11 mouse cellular contexts compared by ENCODE assay signal in the genomic region with DNA sequence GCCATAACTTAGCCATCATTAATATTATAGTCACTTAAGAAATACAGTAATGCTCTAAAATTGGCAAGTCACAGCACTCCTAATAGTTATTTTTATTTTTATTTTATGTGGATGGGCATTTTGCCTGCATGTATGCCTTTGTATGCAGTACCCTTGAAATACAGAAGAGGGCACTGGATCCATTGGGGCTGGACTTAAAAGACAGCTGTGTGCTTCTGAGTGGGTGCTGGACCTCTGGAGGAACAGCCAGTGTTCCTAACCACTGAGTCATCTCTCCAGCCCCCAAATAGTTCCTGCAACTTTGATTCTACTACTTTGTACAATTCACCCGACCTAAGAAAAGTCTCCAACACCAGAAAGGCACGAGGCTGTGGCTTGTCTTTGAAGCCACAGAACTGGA. TPM values are rescaled to one million over a fixed set of nuclear protein-coding genes. Genes with fewer than 3 reads are reported as not detected.
A peak's percentile ranks its signal among the peaks of the same experiment; 100 is the strongest.
DNase-seq lines count a peak whose midpoint lies in the region; ATAC-seq and TF ChIP-seq lines count a peak whose summit lies in the region.
"Had no signal": no experiment of that assay in that cellular context is flagged by ENCODE, and none has a peak within 500 bp of the region (broad histone marks: within the 10 kb centered on the region; RNA-seq: fewer than 3 reads in every experiment).

No protein-coding gene starts in this region.

- WGBS in kidney, embryonic 15.5 days, result 54% methylated on average over 2 of the region's 2 CpGs

- peaks cover 56% of the 10 kb centered on the region for H3K36me3 ChIP-seq in kidney, embryonic 15.5 days
- H3K36me3 ChIP-seq in G1E (replicated peaks), result peaks cover 72% of the 10 kb centered on the region

- peak; percentile 34; the same call in 1 of the 2 replicates for TF ChIP-seq CTCF in G1E (IDR thresholded peaks at IDR 0.05; ENCODE audit: low read depth, low read length)

- no peaks in the 10 kb centered on the region for H3K4me1 ChIP-seq in kidney, embryonic 15.5 days
- H3K4me1 ChIP-seq in G1E (ENCODE audit: insufficient read depth, low read depth, low read length), result peaks cover 21% of the 10 kb centered on the region
- H3K4me1 ChIP-seq: heart, embryonic 15.5 days; limb, embryonic 13.5 days; neural tube, embryonic 12.5 days had no signal

- no peaks in the 10 kb centered on the region for H3K9me3 ChIP-seq in kidney, embryonic 15.5 days (replicated peaks)
- H3K9me3 ChIP-seq in G1E (replicated peaks), result no peaks in the 10 kb centered on the region
- H3K9me3 ChIP-seq: heart, embryonic 15.5 days; limb, embryonic 13.5 days; neural tube, embryonic 12.5 days had no signal

- H3K27ac ChIP-seq in kidney, embryonic 15.5 days, result no peak overlapping the region
- H3K27ac ChIP-seq: heart, embryonic 15.5 days; limb, embryonic 13.5 days; neural tube, embryonic 12.5 days had no signal

- no peak for ATAC-seq in kidney, embryonic 15.5 days (replicated peaks; ENCODE audit: low FRiP score)
- ATAC-seq in G1E (ENCODE audit: extremely low read depth, insufficient number of reproducible peaks, low FRiP score, poor library complexity, severe bottlenecking), result peak; percentile 51; the same call in 1 of the 2 replicates
- ATAC-seq in megakaryocyte progenitor cell, adult 5-6 weeks (replicated peaks; ENCODE audit: poor library complexity), result peak; percentile 91

- DNase-seq in kidney, postnatal 14 days, result peak; percentile 39
- DNase-seq in G1E (ENCODE audit: low spot score), result no peak
- peak; percentile 58 for DNase-seq in brain, adult 2 months (ENCODE audit: low read depth, low spot score)
- no peak for DNase-seq in cerebellum, adult 18-20 months
- no peak for DNase-seq in ovary, postnatal 36 days (ENCODE audit: low spot score)
- no peak for DNase-seq in spleen, adult 12 weeks (ENCODE audit: low spot score)

- H3K4me2 ChIP-seq in kidney, embryonic 15.5 days, result no peak overlapping the region
- H3K4me2 ChIP-seq: heart, embryonic 15.5 days; limb, embryonic 13.5 days; neural tube, embryonic 12.5 days had no signal

- H3K9ac ChIP-seq in kidney, embryonic 15.5 days, result no peak overlapping the region
- H3K9ac ChIP-seq: heart, embryonic 15.5 days; limb, embryonic 13.5 days; neural tube, embryonic 12.5 days had no signal

- no peaks in the 10 kb centered on the region for H3K27me3 ChIP-seq in kidney, embryonic 15.5 days
- no peaks in the 10 kb centered on the region for H3K27me3 ChIP-seq in G1E (ENCODE audit: insufficient read depth, low read length)
- H3K27me3 ChIP-seq: heart, embryonic 15.5 days; limb, embryonic 13.5 days; neural tube, embryonic 12.5 days had no signal

- no peak overlapping the region for H3K4me3 ChIP-seq in kidney, embryonic 15.5 days (replicated peaks)
- no peak overlapping the region for H3K4me3 ChIP-seq in G1E (ENCODE audit: low read depth, low read length)
- H3K4me3 ChIP-seq: heart, embryonic 15.5 days; limb, embryonic 13.5 days; neural tube, embryonic 12.5 days had no signal

RNA-seq across cellular contexts. Expression of gene Wdr37, which starts 24.0 kb away (rescaled TPM):
- polyA plus RNA-seq in kidney, embryonic 15.5 days (2015; fragmentation: Nextera tagmentation; extraction: Ambion mirVana), result 19.3 and 20.8 TPM in 2 replicates
- total RNA-seq in G1E (2014; fragmentation: Nextera tagmentation) (48.5 and 48.6 TPM in 2 replicates), G1E (2017) (45.1 and 55.5 TPM in 2 replicates)
- polyA plus RNA-seq in G1E (2012), result 3.9 and 12.2 TPM in 2 replicates
- 19.4 and 20.0 TPM in 2 replicates for total RNA-seq in megakaryocyte progenitor cell, adult 5-6 weeks (2015)
- total RNA-seq in megakaryocyte progenitor cell, adult 5-6 weeks (2017), result 16.7 and 18.1 TPM in 2 replicates

RNA-seq across cellular contexts. Expression of gene Idi1, which starts 37.6 kb away (rescaled TPM):
- 67.8 and 73.0 TPM in 2 replicates for polyA plus RNA-seq in kidney, embryonic 15.5 days (2015; fragmentation: Nextera tagmentation; extraction: Ambion mirVana)
- total RNA-seq in G1E (2014; fragmentation: Nextera tagmentation), result 575 and 668 TPM in 2 replicates
- total RNA-seq in G1E (2017), result 871 and 936 TPM in 2 replicates
- polyA plus RNA-seq in G1E (2012), result 24.5 and 27.6 TPM in 2 replicates
- 33.1 and 33.4 TPM in 2 replicates for total RNA-seq in megakaryocyte progenitor cell, adult 5-6 weeks (2015)
- 24.1 and 27.9 TPM in 2 replicates for total RNA-seq in megakaryocyte progenitor cell, adult 5-6 weeks (2017)

Comparison
In these comparisons a context has a peak if more than half of its experiments do, and no peak if none do; other contexts are left out.
1. DNase-seq: peak in kidney, postnatal 14 days (single experiment) and brain, adult 2 months (single experiment); none in G1E (single experiment), cerebellum, adult 18-20 months (0 of 2), ovary, postnatal 36 days (single experiment) and spleen, adult 12 weeks (single experiment).
2. RNA of gene Idi1, which starts 37.6 kb away (total RNA-seq): 575 to 936 TPM in G1E; 24.1 to 33.4 TPM in megakaryocyte progenitor cell, adult 5-6 weeks; every median in the first group is over 10 times any median in the second.